Mouse (Mus musculus) spleen, adult 10 weeks (tissue): ENCODE data around the gene Gm13089. TPM values are rescaled to one million over a fixed set of nuclear protein-coding genes. Genes with fewer than 3 reads are reported as not detected.

Experiments
- polyA plus RNA-seq: library from polyadenylated mRNA; stranded (reverse); fragments of 350-450 nt; fragmentation: Illumina TruSeq; extraction: RNeasy Lipid Tissue Mini Kit (QIAGEN cat#74804); gene quantifications from one replicate; pipeline ENCODE4 v1.2.3, GENCODE M21; 2015; ENCODE audit warnings: low replicate concordance; ENCODE audit not compliant: insufficient read depth

Gene Gm13089
- polyA plus RNA-seq = not detected

GRCm38 (mm10) chr4:143702611-143703010 lies at the start of gene Gm13089:
Gene Gm13089, minus strand, starts transcription at chr4:143702711.

GRCm38 (mm10) chr4:143719155-143719554 lies 16.6 kb upstream of the Gm13089 start, which contains the start of gene Gm13078:
Gene Gm13078, plus strand, starts transcription at chr4:143719455.

GRCm38 (mm10) chr4:143657146-143657545 lies 45.4 kb downstream of the Gm13089 start, which contains the start of gene Gm13088:
Gene Gm13088, minus strand, starts transcription at chr4:143657246.

Other genes with a start within 250 kb of the Gm13089 start
- gene Gm13043, start 191.4 kb downstream of the Gm13089 start, polyA plus RNA-seq = not detected
- gene Gm13040, start 166.8 kb downstream of the Gm13089 start, polyA plus RNA-seq = not detected
- gene BC080695, start 151.0 kb downstream of the Gm13089 start, polyA plus RNA-seq = not detected
- gene Gm13057, start 151.0 kb downstream of the Gm13089 start, polyA plus RNA-seq = not detected
- not detected for gene Gm13083, start 87.7 kb downstream of the Gm13089 start, polyA plus RNA-seq
- gene Gm13088, start 45.5 kb downstream of the Gm13089 start, polyA plus RNA-seq = not detected
- not detected for gene Gm13078, start 16.7 kb upstream of the Gm13089 start, polyA plus RNA-seq
- not detected for gene Gm13023, start 86.6 kb upstream of the Gm13089 start, polyA plus RNA-seq
- gene Gm13084, start 113.4 kb upstream of the Gm13089 start, polyA plus RNA-seq = not detected
- not detected for gene Gm13103, start 143.8 kb upstream of the Gm13089 start, polyA plus RNA-seq
- gene Pramef6, start 197.7 kb upstream of the Gm13089 start, polyA plus RNA-seq = not detected
- gene Pramef25, start 248.3 kb upstream of the Gm13089 start, polyA plus RNA-seq = not detected